Mouse (Mus musculus) kidney, postnatal 0 days (tissue): ENCODE results near the gene Galnt18. TPM values are rescaled to one million over a fixed set of nuclear protein-coding genes. Genes with fewer than 3 reads are reported as not detected.

Experiments
- ATAC-seq: fragments of 200-750 bp; cut with Nextera tagmentation; replicated peaks from 2 replicates; pipeline ENCODE4 v1.8.0; 2017; ENCODE audit warnings: low read depth, moderate number of reproducible peaks, moderate TSS enrichment, moderate library complexity; ENCODE audit not compliant: low FRiP score
- DNase-seq: peaks from one replicate; pipeline ENCODE4 v3.0.0-alpha.2; 2016; ENCODE audit warnings: low spot score
- H3K27ac ChIP-seq: fragments of 300-500 bp; sonication (generic); 2 replicates; pipeline ENCODE4 v1.5.1; 2014; ENCODE audit warnings: mild to moderate bottlenecking
- H3K27me3 ChIP-seq: fragments of 300-500 bp; sonication (generic); 2 replicates; pipeline ENCODE4 v1.6.1; 2014; ENCODE audit warnings: low read length, mixed read lengths; ENCODE audit not compliant: insufficient read depth
- H3K36me3 ChIP-seq: fragments of 300-500 bp; sonication (generic); 2 replicates; pipeline ENCODE4 v1.6.1; 2014; ENCODE audit warnings: low read length, mixed read lengths; ENCODE audit not compliant: insufficient read depth
- H3K4me1 ChIP-seq: fragments of 300-500 bp; sonication (generic); replicated peaks from 2 replicates; pipeline ENCODE4 v1.6.1; 2014; ENCODE audit warnings: antibody characterized with exemption, low read length, mixed read lengths; ENCODE audit not compliant: insufficient read depth
- H3K4me2 ChIP-seq: fragments of 300-500 bp; sonication (generic); 2 replicates; pipeline ENCODE4 v1.6.1; 2014; ENCODE audit warnings: mild to moderate bottlenecking, low read length, moderate library complexity, mixed read lengths
- H3K4me3 ChIP-seq: fragments of 300-500 bp; sonication (generic); replicated peaks from 2 replicates; pipeline ENCODE4 v1.5.1; 2014; ENCODE audit warnings: low read depth, low read length
- H3K9ac ChIP-seq: fragments of 300-500 bp; sonication (generic); 2 replicates; pipeline ENCODE4 v1.6.1; 2014; ENCODE audit warnings: low read depth, low read length
- H3K9me3 ChIP-seq: fragments of 300-500 bp; sonication (generic); replicated peaks from 2 replicates; pipeline ENCODE4 v1.6.1; 2016; ENCODE audit warnings: low read length, inconsistent platforms, mixed read lengths
- CTCF ChIP-seq: IDR thresholded peaks from 2 replicates; pipeline ENCODE4 v1.5.1; 2016; ENCODE audit warnings: antibody characterized with exemption, low read depth, mild to moderate bottlenecking, moderate library complexity
- WGBS: fragments of 180-500 bp; shearing (Covaris S2); extraction: QIAGEN DNeasy Blood & Tissue Kit; methylation state at CpG from one replicate; pipeline ENCODE4 v1.1.7; 2014; 5-methylcytosine and 5-hydroxymethylcytosine counted together
- polyA plus RNA-seq: library from polyadenylated mRNA; unstranded; fragments of >200 nt; fragmentation: Nextera tagmentation; extraction: Ambion mirVana; gene quantifications from 2 replicates; pipeline ENCODE4 v1.2.1, GENCODE M21; 2015

Galnt18 gene
- polyA plus RNA-seq, 1 experiment from 2014 or later, result 52.1 TPM

DNA sequence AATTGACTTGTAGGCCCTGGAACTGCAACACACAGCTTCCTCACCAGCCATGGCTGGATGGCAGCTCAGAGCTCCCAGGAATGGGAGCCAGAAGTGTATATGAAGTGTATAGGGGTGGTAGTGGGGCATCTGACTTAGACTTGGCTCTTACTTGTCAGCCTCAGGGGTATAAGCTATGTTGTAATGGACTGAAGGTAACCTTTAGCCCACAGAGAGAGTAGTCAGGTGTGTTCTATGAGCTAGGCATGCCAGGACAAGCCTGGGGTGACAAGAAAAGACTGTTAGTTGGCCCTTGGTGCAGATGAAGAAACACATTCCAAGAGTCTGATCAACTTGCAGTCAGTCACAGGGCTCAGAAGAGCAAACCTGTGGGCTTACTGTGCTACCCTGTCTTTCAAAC, 78.0 kb downstream of the Galnt18 start:
- H3K4me3 ChIP-seq, result no peak overlapping the region
- DNase-seq (no peak), ATAC-seq (no peak)
- H3K9me3 ChIP-seq, result no peaks in the 10 kb centered on the region
- H3K9ac ChIP-seq, result no peak overlapping the region
- H3K4me2 ChIP-seq, result no peak overlapping the region
- H3K27me3 ChIP-seq, result no peaks in the 10 kb centered on the region
- no peak overlapping the region for H3K27ac ChIP-seq
- no peaks in the 10 kb centered on the region for H3K36me3 ChIP-seq
- TF ChIP-seq CTCF, result no peak
- no peaks in the 10 kb centered on the region for H3K4me1 ChIP-seq

DNA sequence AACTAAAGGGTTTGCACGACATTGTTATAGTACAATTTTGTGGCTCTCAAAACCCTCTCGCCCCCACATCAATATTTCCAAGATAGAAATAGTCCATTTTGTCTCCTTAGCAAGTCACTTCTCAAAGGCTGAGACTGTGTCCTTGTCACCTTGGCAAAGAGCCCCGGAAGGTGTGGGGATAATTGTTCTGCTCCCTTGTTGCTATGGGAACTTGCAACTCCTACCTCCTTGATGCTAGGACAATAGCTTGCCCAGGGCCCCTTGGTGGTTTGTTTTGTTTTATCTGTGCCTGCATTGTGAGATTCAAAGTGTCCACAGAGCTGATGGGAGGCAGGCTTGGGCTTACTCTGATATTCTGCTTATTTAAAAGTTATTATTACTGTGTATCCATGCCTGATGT, 80.3 kb downstream of the Galnt18 start:
- Histone ChIP-seq H3K4me1 (no peaks in the 10 kb centered on the region), H3K4me3 (no peak overlapping the region), H3K27ac (no peak overlapping the region), H3K27me3 (no peaks in the 10 kb centered on the region), H3K4me2 (no peak overlapping the region), H3K9me3 (no peaks in the 10 kb centered on the region), H3K36me3 (no peaks in the 10 kb centered on the region), H3K9ac (no peak overlapping the region)
- WGBS, result 59% methylated on average over 3 of the region's 3 CpGs
- no peak for TF ChIP-seq CTCF
- ATAC-seq (no peak), DNase-seq (no peak)

DNA sequence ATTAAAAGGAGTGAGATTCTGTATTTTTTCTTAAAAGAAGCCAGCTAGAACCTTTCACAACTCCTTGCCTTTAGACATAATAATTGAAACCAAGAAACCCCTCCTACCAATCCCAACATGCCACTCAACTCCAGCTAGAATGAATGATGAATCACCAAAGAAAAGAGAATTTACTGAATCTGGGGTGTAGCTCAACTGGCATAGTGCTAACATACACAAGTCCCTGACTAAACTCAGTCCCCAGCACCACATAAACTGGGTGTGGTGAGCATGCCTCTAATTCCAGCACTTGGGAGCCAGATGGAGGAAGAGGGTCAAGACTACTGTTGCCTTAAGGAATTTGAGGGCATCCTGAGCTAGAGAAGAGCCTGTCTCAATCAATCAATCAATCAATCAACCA, 83.6 kb downstream of the Galnt18 start:
- Histone ChIP-seq H3K36me3 (no peaks in the 10 kb centered on the region), H3K4me3 (no peak overlapping the region), H3K4me2 (no peak overlapping the region), H3K9ac (no peak overlapping the region), H3K9me3 (no peaks in the 10 kb centered on the region), H3K4me1 (no peaks in the 10 kb centered on the region), H3K27me3 (no peaks in the 10 kb centered on the region), H3K27ac (no peak overlapping the region)
- ATAC-seq (no peak), DNase-seq (no peak)
- TF ChIP-seq CTCF, result no peak

DNA sequence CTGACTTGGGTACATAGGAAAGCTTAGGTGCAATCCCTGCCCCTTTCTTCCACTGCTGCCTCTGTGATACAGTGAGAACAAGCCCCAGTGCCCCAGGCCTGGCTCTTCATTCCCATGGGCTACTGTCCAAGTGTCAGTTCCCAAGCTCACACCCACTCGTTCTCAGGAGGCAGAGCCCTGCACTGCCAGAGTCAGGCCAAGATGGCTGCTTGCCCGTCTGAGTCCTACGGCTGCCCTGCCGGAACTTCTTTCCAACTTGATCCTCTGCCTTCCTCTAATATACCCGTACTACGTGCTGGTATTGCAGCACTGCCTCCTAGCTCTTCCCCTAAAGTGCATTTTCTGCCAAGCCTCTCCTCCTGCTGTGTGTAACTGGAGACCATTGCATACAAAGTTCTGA, 85.5 kb downstream of the Galnt18 start:
- ATAC-seq (no peak), DNase-seq (no peak)
- Histone ChIP-seq H3K4me1 (no peaks in the 10 kb centered on the region), H3K4me2 (no peak overlapping the region), H3K36me3 (no peaks in the 10 kb centered on the region), H3K27me3 (no peaks in the 10 kb centered on the region), H3K9ac (no peak overlapping the region), H3K27ac (no peak overlapping the region), H3K9me3 (no peaks in the 10 kb centered on the region), H3K4me3 (no peak overlapping the region)
- 67% methylated on average over 6 of the region's 6 CpGs for WGBS
- no peak for TF ChIP-seq CTCF

DNA sequence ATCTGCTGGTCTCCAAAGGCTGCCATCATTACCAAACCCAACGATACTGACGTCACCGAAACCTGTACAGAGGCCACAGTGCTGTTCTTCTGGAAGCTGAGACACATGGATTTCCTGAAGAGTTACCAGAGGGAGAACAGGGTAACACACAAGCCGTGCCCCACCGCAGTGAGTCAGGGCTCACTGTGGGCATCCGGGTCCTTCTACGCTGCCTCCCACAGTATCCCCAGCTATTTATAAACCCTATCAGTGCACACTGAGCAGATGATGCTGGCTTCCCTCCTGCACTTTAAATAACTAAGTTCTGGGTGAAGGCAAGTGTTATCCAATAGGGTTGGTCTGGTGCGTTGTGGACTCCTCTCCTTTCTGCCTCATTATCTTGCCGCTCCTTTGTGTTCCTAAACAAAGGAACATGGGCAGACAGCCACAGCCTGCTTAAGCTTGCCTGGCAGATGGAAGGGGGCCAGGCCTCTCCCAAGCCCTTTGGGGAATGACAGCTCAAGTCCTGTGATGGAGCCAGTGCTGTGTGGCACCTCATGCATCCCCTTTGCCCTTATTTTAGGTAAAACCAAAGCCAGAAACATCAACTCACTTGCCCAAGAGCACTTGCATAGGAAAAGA, 87.0 kb downstream of the Galnt18 start:
- Histone ChIP-seq H3K4me3 (no peak overlapping the region), H3K9me3 (no peaks in the 10 kb centered on the region), H3K4me2 (no peak overlapping the region), H3K36me3 (no peaks in the 10 kb centered on the region), H3K27me3 (no peaks in the 10 kb centered on the region), H3K27ac (no peak overlapping the region), H3K4me1 (no peaks in the 10 kb centered on the region), H3K9ac (no peak overlapping the region)
- WGBS, result 93% methylated on average over 9 of the region's 9 CpGs
- DNase-seq (no peak), ATAC-seq (no peak)
- TF ChIP-seq CTCF, result no peak

DNA sequence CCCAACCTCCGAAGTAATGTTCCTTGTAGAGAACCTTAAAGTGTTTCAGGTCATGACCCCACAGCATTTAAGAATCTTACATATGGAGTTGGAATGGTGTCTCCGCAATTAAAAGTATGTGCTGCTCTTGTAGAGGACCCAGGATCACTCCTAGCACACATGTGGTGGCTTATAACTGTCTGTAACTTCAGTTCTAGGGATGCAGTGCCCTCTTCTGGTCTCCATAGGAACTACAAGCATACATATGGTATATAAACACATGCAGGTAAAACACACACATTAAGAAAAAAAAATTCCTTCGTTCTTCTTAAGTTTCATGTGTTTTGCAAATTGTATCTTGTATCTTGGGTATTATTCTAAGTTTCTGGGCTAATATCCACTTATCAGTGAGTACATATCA, 99.7 kb downstream of the Galnt18 start:
- H3K27me3 ChIP-seq, result no peaks in the 10 kb centered on the region
- 100% methylated on average over 3 of the region's 3 CpGs for WGBS

DNA sequence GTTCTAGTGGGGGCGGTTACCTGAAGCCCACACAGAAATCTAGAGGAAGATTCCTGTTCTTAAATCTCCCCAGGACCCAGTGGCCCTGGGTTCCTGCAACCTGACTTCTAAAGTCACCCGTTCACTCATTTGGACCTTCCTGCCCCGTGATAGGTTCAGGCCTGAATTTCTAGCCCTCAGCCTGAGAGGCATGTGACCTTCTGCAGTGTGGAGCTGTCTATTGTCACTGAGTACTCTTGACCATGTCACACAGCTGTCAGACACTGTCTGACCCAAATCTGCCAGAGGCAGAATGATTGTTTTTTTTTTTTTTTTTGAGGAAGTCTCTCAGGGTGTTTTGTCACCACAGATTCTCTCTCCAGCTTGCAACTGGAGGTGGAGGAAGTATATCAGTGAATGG, 103.3 kb downstream of the Galnt18 start:
- Histone ChIP-seq H3K9ac (no peak overlapping the region), H3K9me3 (no peaks in the 10 kb centered on the region), H3K4me1 (no peaks in the 10 kb centered on the region), H3K36me3 (no peaks in the 10 kb centered on the region), H3K4me2 (no peak overlapping the region), H3K27ac (no peak overlapping the region), H3K27me3 (no peaks in the 10 kb centered on the region), H3K4me3 (no peak overlapping the region)
- TF ChIP-seq CTCF, result no peak
- ATAC-seq (no peak), DNase-seq (no peak)
- WGBS, result 87% methylated on average over 3 of the region's 3 CpGs

More for the DNA sequence above, 99.7 kb downstream of the Galnt18 start:
- Histone ChIP-seq H3K9me3 (no peaks in the 10 kb centered on the region), H3K9ac (no peak overlapping the region), H3K4me1 (no peaks in the 10 kb centered on the region), H3K4me2 (no peak overlapping the region), H3K27ac (no peak overlapping the region), H3K36me3 (no peaks in the 10 kb centered on the region), H3K4me3 (no peak overlapping the region)
- no peak; the same call in 1 of the 2 replicates for TF ChIP-seq CTCF
- ATAC-seq (no peak), DNase-seq (no peak)
